In the genomic region with DNA sequence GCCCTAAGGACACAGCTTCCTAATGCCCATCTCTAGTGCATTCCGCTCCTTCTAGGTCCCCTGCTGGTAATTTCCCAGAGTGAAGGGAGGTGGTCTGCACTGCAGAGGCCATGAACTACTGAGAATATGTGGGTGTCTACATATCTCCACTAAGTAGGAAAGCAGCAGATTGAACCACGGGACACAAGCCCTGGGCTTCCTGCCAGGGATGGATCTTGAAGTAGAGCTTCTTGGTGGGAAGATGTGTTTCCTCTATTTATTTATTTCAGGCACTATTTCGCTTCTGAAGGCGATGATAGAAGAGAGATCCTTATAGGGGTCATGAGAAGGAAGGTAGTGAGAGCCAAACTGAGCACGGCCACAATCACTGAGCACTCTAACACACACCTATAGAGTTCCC, we compare ENCODE assay signal across 9 mouse cellular contexts.
DNase-seq lines count a peak whose midpoint lies in the region; ATAC-seq and TF ChIP-seq lines count a peak whose summit lies in the region.
"Had no signal": no experiment of that assay in that cellular context is flagged by ENCODE, and none has a peak within 500 bp of the region (broad histone marks: within the 10 kb centered on the region; RNA-seq: fewer than 3 reads in every experiment).

No protein-coding gene starts in this region.

- H3K27ac ChIP-seq in cerebellum, adult 2 months (ENCODE audit: insufficient read depth, low read length): no peak overlapping the region
- no peak overlapping the region for H3K27ac ChIP-seq in intestine, embryonic 14.5 days (ENCODE audit: low read depth)
- H3K27ac ChIP-seq in intestine, embryonic 16.5 days (ENCODE audit: low read length): no peak overlapping the region
- no peak overlapping the region for H3K27ac ChIP-seq in MEL (ENCODE audit: control insufficient read depth, low read depth, low read length)
- H3K27ac ChIP-seq in liver, embryonic 12.5 days: no peak overlapping the region
- H3K27ac ChIP-seq: gastrocnemius, adult 2 months had no signal

- ATAC-seq in intestine, embryonic 14.5 days (replicated peaks; ENCODE audit: low FRiP score, low TSS enrichment, low read depth): no peak
- ATAC-seq in intestine, embryonic 16.5 days: no peak
- no peak for ATAC-seq in liver, embryonic 12.5 days
- ATAC-seq in erythroblast, adult 5-6 weeks (replicated peaks; ENCODE audit: low FRiP score, poor library complexity, severe bottlenecking): no peak

- no peak overlapping the region for H3K9ac ChIP-seq in intestine, embryonic 14.5 days (ENCODE audit: low read length)
- H3K9ac ChIP-seq in intestine, embryonic 16.5 days (ENCODE audit: low read depth, low read length): no peak overlapping the region
- peak overlapping the region; percentile 25; the same call in 1 of the 2 replicates for H3K9ac ChIP-seq in MEL (ENCODE audit: control insufficient read depth, low read depth, low read length, poor library complexity, severe bottlenecking)
- H3K9ac ChIP-seq in liver, embryonic 12.5 days: no peak overlapping the region

- peaks cover 13% of the 10 kb centered on the region for H3K79me2 ChIP-seq in MEL (ENCODE audit: control insufficient read depth, insufficient read depth, low read length, poor library complexity)

- no peaks in the 10 kb centered on the region; the same call in 1 of the 2 replicates for H3K4me1 ChIP-seq in cerebellum, adult 2 months (ENCODE audit: control insufficient read depth, insufficient read depth, low read length)
- H3K4me1 ChIP-seq in intestine, embryonic 14.5 days (replicated peaks; ENCODE audit: control insufficient read depth, insufficient read depth, low read length): peaks cover 22% of the 10 kb centered on the region
- 0 out of 2 replicates have a peak, but pooled peaks cover 5% of the 10 kb centered on the region for H3K4me1 ChIP-seq in intestine, embryonic 16.5 days (ENCODE audit: control insufficient read depth, insufficient read depth, low read length)
- peaks cover 3 to 10% of the 10 kb centered on the region in 2 experiments; a peak in 3 of 4 replicates for H3K4me1 ChIP-seq in MEL (ENCODE audit: control insufficient read depth in 1 of 2, insufficient read depth in 2 of 2, low read length in 2 of 2)
- H3K4me1 ChIP-seq in liver, embryonic 12.5 days: peaks cover 25% of the 10 kb centered on the region

- peak; percentile 26 to 40 for DNase-seq in cerebellum, adult 2 months
- no peak for DNase-seq in cerebellum, adult 8-10 months
- no peak for DNase-seq in intestine, embryonic 14.5 days (ENCODE audit: low spot score)
- peak; percentile 76 for DNase-seq in MEL (ENCODE audit: low read depth, low spot score)
- no peak for DNase-seq in adrenal gland, adult (ENCODE audit: inconsistent age in 2 of 2, low spot score in 1 of 2)
- DNase-seq: gastrocnemius, adult 2 months had no signal

- no peak for TF ChIP-seq POLR2A in cerebellum, adult 2 months (IDR thresholded peaks at IDR 0.05; ENCODE audit: borderline replicate concordance, insufficient read depth, low read length)
- TF ChIP-seq POLR2A in MEL (IDR thresholded peaks at IDR 0.05; ENCODE audit: control insufficient read depth in 1 of 2, insufficient read depth in 1 of 2, low read depth in 1 of 2, low read length in 2 of 2, poor library complexity in 1 of 2): no peak

- no peak for TF ChIP-seq CTCF in cerebellum, adult 2 months (IDR thresholded peaks at IDR 0.05; ENCODE audit: borderline replicate concordance, insufficient read depth, low read depth, low read length)
- TF ChIP-seq CTCF in MEL (IDR thresholded peaks at IDR 0.05 in 2 of 3, conservative IDR thresholded peaks at IDR 0.05 in 1 of 3; ENCODE audit: control insufficient read depth in 1 of 3, insufficient read depth in 1 of 3, low read depth in 2 of 3, low read length in 3 of 3, poor library complexity in 1 of 3, severe bottlenecking in 1 of 3): no peak

- H3K4me3 ChIP-seq in cerebellum, adult 2 months (replicated peaks; ENCODE audit: insufficient read depth, low read depth, low read length): no peak overlapping the region
- H3K4me3 ChIP-seq in intestine, embryonic 14.5 days (ENCODE audit: low read depth, low read length): no peak overlapping the region
- H3K4me3 ChIP-seq in intestine, embryonic 16.5 days (ENCODE audit: low read length): no peak overlapping the region
- peak overlapping the region; percentile 29 to 72 for H3K4me3 ChIP-seq in MEL (ENCODE audit: control insufficient read depth in 1 of 2, insufficient read depth in 1 of 2, low read depth in 2 of 2, low read length in 2 of 2)
- no peak overlapping the region; the same call in 1 of the 2 replicates for H3K4me3 ChIP-seq in liver, embryonic 12.5 days

- no peaks in the 10 kb centered on the region for H3K9me3 ChIP-seq in intestine, embryonic 14.5 days (ENCODE audit: control insufficient read depth, low read length)
- H3K9me3 ChIP-seq in intestine, embryonic 16.5 days (ENCODE audit: control insufficient read depth, low read length): no peaks in the 10 kb centered on the region
- H3K9me3 ChIP-seq in MEL (replicated peaks; ENCODE audit: insufficient read depth, low read length): no peaks in the 10 kb centered on the region
- no peaks in the 10 kb centered on the region for H3K9me3 ChIP-seq in liver, embryonic 12.5 days (replicated peaks)

- TF ChIP-seq EP300 in MEL (IDR thresholded peaks at IDR 0.05; ENCODE audit: low read depth in 1 of 2, low read length in 2 of 2): no peak

- peaks cover 3% of the 10 kb centered on the region; the same call in 1 of the 2 replicates for H3K36me3 ChIP-seq in intestine, embryonic 14.5 days (ENCODE audit: control insufficient read depth, insufficient read depth, low read length)
- H3K36me3 ChIP-seq in intestine, embryonic 16.5 days (ENCODE audit: control insufficient read depth, insufficient read depth, low read length): no peaks in the 10 kb centered on the region
- peaks cover 0 to 18% of the 10 kb centered on the region in 2 experiments; a peak in 2 of 4 replicates for H3K36me3 ChIP-seq in MEL (ENCODE audit: control insufficient read depth in 1 of 2, insufficient read depth in 2 of 2, low read length in 2 of 2)
- peaks cover 5% of the 10 kb centered on the region; the same call in 1 of the 2 replicates for H3K36me3 ChIP-seq in liver, embryonic 12.5 days

- no peak for TF ChIP-seq RAD21 in MEL (IDR thresholded peaks at IDR 0.05; ENCODE audit: low read depth, low read length)

- WGBS in cerebellum, adult 2 months: 70% methylated on average over 5 of the region's 5 CpGs
- 67% methylated on average over 5 of the region's 5 CpGs for WGBS in intestine, embryonic 14.5 days
- 68% methylated on average over 5 of the region's 5 CpGs for WGBS in intestine, embryonic 16.5 days
- 84% methylated on average over 5 of the region's 5 CpGs for WGBS in liver, embryonic 12.5 days (ENCODE audit: insufficient replicate concordance)

- H3K27me3 ChIP-seq in cerebellum, adult 2 months (ENCODE audit: control insufficient read depth, insufficient read depth, low read length): no peaks in the 10 kb centered on the region
- no peaks in the 10 kb centered on the region for H3K27me3 ChIP-seq in intestine, embryonic 14.5 days (replicated peaks; ENCODE audit: control insufficient read depth, insufficient read depth, low read length)
- no peaks in the 10 kb centered on the region for H3K27me3 ChIP-seq in intestine, embryonic 16.5 days (replicated peaks; ENCODE audit: control insufficient read depth, insufficient read depth, low read length)
- H3K27me3 ChIP-seq in MEL (ENCODE audit: control insufficient read depth in 1 of 2, insufficient read depth in 2 of 2, low read length in 2 of 2): no peaks in the 10 kb centered on the region
- 0 out of 2 replicates have a peak, but pooled peaks cover 5% of the 10 kb centered on the region for H3K27me3 ChIP-seq in liver, embryonic 12.5 days (replicated peaks)

- peak overlapping the region; percentile 92; the same call in 1 of the 2 replicates for H3K4me2 ChIP-seq in intestine, embryonic 14.5 days (ENCODE audit: low read length)
- no peak overlapping the region for H3K4me2 ChIP-seq in intestine, embryonic 16.5 days (ENCODE audit: low read depth, low read length)
- peak overlapping the region; percentile 91 for H3K4me2 ChIP-seq in liver, embryonic 12.5 days

TF ChIP-seq in MEL, 35 proteins besides CTCF, POLR2A, EP300 and RAD21:
- TF ChIP-seq POLR2AphosphoS5 (IDR thresholded peaks at IDR 0.05; ENCODE audit: borderline replicate concordance, low read depth, low read length) (no peak), TAL1 (IDR thresholded peaks at IDR 0.05; ENCODE audit: low read length) (no peak), POLR2AphosphoS2 (IDR thresholded peaks at IDR 0.05; ENCODE audit: low read length) (no peak), RCOR1 (IDR thresholded peaks at IDR 0.05; ENCODE audit: low read depth, low read length) (0 out of 2 replicates have a peak, but pooled peaks have one; percentile 11), CHD1 (IDR thresholded peaks at IDR 0.05; ENCODE audit: low read depth, low read length) (no peak), SMC3 (IDR thresholded peaks at IDR 0.05; ENCODE audit: low read depth, low read length) (no peak), UBTF (IDR thresholded peaks at IDR 0.05; ENCODE audit: borderline replicate concordance, insufficient read depth, low read depth, low read length) (no peak), ELF1 (IDR thresholded peaks at IDR 0.05; ENCODE audit: low read depth, low read length) (no peak), HCFC1 (IDR thresholded peaks at IDR 0.05; ENCODE audit: low read depth, low read length) (no peak), USF1 (IDR thresholded peaks at IDR 0.05; ENCODE audit: low read depth, low read length) (peak; percentile 26; the same call in 1 of the 2 replicates), TBP (IDR thresholded peaks at IDR 0.05; ENCODE audit: low read depth, low read length) (0 out of 2 replicates have a peak, but pooled peaks have one; percentile 19), BHLHE40 (IDR thresholded peaks at IDR 0.05; ENCODE audit: borderline replicate concordance, low read depth, low read length) (no peak), ZMIZ1 (IDR thresholded peaks at IDR 0.05; ENCODE audit: low read depth, low read length) (no peak), TCF12 (IDR thresholded peaks at IDR 0.05; ENCODE audit: low read depth, low read length) (no peak), ZC3H11A (IDR thresholded peaks at IDR 0.05; ENCODE audit: low read depth, low read length) (no peak)
TF ChIP-seq in MEL: peak in this region for 3.

Comparison
In these comparisons a context has a peak if more than half of its experiments do, and no peak if none do; other contexts are left out.
1. DNase-seq: peak in cerebellum, adult 2 months (2 of 2) and MEL (single experiment); none in cerebellum, adult 8-10 months (single experiment), intestine, embryonic 14.5 days (single experiment) and adrenal gland, adult (0 of 2).
2. H3K4me3 ChIP-seq: peak in MEL (2 of 2); none in cerebellum, adult 2 months (single experiment), intestine, embryonic 14.5 days (single experiment), intestine, embryonic 16.5 days (single experiment) and liver, embryonic 12.5 days (single experiment).